Mouse (Mus musculus): Measurements from ENCODE around the gene Ltbp1. TPM values are rescaled to one million over a fixed set of nuclear protein-coding genes. Genes with fewer than 3 reads are reported as not detected.

Ltbp1 gene
- polyA plus RNA-seq, 3 experiments from 2014 or later, result not detected

DNA sequence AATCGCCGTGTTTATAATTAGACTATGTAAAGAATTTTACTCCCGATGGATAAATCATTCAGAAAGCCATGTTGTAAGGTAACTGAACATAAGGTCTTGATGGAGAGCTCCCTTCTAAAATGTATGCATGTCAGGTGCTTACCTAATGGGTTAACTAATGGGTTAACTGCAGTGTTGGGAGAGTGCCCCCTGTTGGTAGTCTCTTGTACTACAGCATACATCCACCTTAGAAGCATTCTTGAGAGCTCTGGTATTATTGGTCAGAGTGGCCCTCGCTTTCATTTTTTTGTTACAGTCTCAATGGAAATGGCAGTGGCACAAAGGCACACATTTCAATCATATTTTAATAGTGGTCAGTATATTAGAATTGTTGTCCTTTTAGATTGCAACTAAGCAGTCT is 364.8 kb downstream of the Ltbp1 start:
- no peak for ATAC-seq

DNA sequence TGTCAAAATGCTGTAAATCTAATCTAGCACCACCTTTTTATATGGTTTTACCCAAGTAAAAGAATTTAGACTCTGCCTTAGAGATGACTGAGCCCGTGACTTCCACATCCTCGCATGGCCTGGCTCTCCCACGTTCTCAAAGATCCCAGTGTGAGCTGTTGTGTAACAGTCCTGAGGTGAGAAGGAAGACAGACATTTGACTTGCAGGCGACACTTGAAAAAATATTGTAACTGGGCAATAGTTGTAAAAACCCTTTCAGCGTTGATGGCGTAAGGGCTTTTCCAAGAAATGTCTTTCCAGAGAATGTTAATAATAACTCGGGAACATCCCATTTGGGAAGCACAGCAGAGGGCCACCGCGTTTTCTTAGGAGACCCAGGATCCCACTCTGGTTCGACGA is 366.3 kb downstream of the Ltbp1 start:
- no peak for ATAC-seq

DNA sequence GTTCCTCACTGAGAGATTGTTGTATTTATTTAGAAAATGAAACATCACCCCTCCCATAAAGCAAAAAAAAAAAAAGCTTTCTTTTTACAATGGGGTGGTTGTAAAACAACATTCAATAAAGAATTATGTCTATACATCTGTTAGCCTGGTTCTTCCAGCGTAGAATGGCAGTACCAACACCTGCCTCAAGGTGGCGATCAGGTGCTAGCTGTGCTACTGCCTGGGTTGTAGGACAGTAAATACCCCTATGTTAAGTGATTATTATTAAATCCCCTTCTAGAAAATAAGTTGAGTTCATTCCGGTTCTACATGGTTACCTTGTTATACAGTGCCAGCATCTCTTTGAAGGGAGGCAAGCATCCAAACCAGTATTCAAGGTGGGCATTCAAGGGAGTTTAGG is 367.0 kb downstream of the Ltbp1 start:
- no peak for ATAC-seq

DNA sequence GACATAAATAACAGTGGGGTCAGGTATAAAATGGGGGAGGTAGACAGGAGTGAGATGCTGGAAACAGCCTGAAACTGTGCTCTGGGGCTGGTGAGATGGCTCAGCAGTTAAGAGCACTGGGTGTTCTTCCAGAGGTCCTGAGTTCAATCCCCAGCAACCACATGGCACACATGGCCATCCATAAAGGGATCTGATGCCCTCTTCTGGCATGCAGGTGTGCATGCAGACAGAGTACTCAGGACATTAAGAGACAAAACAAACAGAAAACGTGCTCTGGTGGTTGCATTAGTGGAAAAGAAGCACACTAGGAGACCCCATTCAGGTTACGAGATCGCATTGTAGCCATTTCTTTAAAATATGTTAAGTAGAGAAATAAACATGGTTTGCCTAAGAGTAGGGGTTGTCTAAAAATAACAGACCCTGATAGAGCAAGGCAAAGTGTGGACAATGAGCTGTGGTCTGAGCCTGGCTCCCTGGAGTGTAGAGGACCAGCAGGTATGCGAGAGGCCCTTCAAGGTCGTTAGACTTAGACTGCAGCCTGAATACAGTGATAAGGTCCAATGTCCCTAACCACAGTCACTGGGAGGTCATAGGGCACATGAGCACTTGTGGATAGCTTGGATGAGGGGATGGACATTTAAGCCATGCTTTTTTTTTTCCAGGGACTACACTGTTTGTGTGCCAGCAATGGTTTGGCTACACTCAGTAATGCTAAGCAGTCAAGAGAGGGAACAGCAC is 369.1 kb downstream of the Ltbp1 start:
- no peak for ATAC-seq

DNA sequence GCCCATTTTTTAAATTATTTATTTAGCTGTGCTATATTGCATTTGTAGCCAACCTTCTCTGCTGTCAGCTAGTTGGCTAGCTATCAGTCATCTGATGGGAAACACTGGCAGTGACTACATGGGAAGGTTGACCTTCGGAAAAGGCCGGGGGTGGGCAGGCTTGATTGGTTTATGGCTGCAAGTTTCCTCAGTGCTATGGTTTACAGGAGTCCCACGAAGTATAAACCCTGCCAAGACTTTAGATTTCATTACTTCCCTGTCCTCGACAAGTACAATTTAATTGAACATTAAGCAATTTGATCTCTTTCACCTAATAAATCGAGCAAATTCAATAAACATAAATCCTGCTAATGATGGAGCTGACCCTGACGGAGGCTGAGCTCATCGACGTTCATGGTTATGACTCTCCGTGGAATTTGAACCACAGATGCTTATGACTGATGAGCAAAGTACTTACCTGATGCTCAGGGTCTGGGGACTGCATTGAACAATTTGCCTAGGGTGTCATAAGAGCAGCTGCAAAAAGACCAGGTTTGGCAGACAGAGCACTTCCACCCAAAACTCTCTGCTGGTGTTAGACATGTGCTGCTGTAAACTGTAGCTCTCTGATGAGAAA is 373.0 kb downstream of the Ltbp1 start:
- no peak for ATAC-seq

DNA sequence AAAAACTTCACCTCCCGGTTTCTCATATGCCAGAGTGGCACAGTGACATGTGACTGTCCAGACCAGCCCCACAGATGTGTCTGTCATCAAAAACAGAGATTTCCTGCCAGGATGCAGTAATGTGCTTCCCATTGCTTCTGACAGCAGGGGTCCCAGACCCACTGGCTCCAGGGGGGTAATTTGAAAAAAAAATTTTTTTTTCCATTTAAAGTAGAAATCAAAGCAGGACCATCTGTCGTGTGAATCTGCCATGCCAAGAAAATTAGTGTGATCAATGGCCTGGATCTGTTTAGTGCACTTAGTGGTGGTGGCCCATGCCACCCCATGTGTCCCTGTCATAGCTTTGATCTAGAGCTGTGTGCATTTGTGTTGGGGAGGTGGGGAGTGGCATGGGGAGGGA is 374.8 kb downstream of the Ltbp1 start:
- no peak for ATAC-seq

DNA sequence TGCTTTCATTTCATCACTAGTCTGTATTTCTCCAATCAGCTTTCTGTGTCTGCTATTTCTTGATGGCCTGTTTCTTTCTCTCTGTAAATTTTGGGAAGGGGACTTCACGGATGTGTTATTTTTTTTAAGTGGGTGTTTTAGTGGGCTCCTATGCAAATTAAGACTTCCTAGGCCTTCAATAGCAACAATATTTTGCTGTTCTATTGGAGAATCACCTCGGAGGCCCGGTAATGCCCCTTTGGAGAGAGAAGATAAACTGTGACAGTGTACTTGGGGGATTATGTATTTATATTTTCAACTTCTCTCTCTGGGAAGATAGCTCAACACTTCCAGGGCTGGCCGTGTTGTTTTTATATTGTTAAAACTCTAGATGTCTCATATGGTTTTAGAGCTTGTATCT is 383.0 kb downstream of the Ltbp1 start:
- no peak for ATAC-seq

DNA sequence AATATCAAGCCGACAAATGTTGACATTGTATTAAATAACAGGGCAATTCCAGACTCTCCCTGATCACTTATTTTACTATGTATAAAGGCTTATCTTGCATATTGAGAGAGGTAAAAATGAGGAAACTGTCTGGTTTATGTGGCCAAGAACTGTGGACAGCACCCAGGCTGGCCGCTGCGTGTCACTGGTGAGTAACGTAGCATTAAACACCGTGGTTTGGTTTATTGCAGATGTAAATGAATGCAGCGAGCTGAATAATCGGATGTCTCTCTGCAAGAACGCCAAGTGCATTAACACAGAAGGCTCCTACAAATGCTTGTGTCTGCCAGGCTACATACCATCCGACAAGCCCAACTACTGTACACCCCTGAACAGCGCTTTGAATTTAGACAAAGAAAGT is 384.8 kb downstream of the Ltbp1 start:
- ATAC-seq, result no peak

DNA sequence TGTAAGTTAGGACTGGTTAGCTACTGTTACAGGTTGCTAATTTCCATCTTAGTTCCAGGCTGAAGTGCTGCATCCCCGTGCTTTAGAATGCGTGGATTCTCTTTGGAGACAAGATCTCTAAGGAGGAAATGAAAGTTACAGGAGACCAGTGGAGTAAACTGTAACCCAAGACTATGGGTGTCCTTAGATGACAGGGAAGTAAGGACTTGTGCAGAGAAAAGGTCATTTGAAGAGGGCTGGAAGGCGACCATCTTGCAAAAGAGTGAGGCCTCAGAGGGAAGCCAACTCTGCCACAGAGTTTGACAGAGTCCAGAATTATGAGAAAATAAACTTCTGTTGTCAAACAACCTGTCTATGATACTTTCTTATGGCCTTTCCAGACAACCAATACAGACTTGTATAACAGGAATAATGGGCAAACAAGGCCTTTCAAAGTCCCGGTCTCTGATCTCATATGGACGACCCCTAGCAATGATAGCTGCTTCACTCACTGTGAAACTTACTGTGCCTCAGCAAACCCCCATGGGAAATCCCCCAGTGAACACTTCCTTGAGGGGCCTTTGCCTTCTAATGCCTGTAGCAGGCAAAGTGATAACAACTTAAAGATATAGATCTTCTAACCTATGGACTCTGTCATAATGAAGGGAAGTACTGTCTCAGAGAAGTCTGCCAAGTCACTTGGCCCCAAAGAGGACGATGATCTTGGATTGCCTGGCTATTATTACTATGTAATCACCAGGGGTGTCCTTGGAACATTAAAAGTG is 386.2 kb downstream of the Ltbp1 start:
- ATAC-seq, result no peak

DNA sequence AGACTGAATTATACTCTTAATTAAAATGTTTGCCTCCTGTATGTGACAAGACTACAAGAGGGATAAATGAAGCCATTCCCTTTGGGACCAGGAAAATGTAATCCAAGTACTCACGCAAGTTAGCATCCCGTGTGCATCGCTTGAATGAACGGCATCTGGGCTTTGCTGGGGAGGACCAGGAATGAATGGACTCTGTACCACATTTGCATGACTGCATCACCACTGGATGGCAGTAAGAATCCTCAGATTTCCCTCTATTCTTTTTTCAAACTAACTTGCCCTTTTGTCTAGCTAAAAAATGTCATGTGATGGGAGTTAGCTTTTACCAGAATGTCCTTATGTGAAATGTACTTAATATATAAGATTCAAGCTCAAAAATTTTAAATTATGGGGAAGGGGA is 401.0 kb downstream of the Ltbp1 start:
- ATAC-seq, result no peak

DNA sequence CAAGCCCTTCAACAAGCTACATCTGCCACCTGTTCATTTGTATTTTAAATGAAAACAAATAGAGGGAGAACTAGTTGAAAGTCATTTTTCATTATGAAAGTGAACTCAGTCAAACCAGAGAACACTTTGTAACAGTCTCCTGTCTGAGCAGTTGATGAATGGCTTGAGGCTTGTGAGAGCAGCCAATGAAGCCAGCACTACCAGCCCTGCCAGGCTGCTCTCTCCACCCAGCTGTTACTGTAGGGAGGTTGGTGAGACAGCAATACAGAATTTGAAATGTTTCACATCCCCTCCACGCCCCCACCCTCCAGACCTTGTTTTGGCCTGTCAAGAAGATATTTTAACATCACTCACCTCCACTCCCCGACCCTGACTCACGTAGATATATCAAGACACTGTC is 411.5 kb downstream of the Ltbp1 start:
- no peak for ATAC-seq

DNA sequence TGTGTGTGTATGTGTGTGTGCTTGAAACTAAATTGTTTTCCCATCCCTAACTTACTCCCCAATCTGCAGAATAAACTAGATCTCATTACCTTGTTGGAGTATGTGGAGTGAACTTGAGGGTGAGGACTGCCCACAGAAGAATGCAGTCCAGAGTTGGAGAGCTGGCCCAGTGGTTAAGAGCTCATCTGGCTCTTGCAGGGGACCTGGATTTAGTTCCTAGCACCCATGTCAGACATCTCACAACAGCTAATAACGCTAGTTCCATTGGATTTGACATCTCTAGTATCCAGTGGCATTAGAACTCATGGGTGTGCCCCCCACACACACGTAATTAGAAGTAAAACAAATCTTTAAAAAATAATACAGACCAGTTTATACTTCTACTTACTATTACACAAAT is 428.8 kb downstream of the Ltbp1 start:
- no peak for ATAC-seq

DNA sequence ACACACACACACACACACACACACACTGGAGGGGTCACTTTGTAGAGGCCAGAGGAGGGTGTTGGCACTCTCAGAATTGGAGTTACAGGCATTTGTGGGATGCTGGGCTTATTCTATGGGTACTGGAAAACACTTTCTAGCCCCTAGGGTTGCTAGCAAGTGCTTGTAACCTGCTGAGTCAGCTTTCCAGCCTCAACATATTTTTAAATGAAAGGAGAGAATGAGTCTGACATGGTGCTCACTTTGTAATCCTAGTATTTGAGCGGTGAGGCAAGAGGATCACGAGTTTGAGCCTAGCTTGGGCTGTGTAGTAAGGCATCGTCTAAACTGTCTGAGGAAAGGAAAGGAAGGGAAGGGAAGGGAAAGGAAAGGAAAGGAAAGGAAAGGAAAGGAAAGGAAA is 429.5 kb downstream of the Ltbp1 start:
- ATAC-seq, result no peak

DNA sequence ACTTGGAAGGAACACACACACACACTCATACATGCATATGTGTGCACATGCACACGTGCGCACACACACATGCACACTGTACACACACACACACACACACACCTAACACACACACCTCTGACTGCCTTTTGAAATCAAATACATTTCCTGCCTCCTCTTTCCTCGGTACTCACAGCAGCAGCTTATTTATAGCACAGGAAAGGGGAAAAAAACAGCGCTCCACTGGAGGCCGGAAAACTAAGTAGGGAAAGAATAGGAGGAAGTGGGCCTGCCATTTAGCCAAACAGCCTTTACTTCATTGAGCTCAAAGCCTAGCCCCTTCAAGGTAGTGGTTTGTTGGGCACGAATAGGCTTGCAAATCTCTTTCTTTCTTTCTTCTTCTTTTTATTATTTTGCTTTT is 430.2 kb downstream of the Ltbp1 start, which contains the start of gene Rasgrp3:
TSS of gene Rasgrp3 (plus strand) at position 298 of the 400 bp plus-strand sequence.
- ATAC-seq, result no peak

DNA sequence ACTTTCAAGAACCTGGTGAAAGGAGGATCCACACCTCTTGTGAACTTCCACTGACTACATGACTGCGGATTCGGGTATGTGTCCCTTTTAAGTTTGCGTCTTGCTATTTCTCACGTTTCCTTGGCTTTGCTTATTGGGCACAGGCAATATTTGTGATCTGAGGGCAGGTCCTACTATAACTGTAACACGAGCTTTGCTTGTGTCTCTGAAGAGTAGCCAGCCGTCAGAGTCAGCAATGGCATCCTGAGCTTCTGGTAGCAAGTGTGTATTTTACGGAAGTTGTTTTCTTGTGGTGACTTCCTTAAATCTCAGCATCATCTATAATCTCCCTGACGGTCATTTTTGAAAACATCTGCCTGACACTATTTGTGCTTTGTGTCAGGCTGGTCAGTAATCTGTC is 430.7 kb downstream of the Ltbp1 start:
- ATAC-seq, result no peak

DNA sequence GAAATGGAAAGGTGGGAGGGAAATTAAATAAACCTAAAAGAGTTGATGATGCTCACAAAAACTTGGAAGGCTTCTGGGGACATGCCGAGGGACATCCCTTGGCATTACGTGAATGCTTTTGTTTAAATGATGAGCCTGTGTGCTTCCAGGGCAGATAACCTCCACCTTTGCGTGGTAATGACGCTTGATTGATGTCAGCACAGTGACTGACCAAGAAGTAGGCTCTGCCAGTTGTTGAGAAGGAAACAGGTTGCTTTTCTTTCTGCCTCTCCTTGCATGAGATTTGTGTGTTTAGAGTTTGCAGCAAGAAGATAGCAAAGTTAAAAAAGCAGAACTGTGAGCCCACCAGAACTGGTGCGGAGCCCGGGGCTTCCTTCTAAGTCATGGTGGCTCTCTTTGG is 431.5 kb downstream of the Ltbp1 start:
- ATAC-seq, result no peak

DNA sequence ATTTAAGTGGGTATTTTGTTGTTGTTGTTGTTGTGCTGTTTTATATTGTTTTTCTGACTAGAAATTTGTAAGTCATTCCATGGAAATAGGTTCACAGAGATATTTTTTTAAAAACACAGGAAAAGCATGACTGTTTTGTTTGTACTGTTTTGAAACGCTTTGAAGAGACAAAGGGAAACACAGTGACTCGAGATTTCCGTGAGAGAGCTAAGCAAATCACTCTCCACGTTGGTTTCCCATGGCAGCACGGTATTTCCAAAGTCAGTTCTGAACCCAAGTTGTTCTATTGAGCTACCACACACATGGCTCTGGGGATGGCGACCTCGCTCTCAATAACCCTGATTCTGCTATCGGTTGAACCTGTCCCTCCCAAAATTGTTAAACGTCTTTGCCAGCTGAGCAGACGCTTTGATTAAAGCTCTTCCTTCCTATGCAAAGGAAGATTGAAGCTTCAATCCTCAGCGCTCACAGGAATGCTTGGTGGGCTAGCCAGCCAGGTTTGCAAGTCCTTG is 431.9 kb downstream of the Ltbp1 start:
- ATAC-seq, result no peak

DNA sequence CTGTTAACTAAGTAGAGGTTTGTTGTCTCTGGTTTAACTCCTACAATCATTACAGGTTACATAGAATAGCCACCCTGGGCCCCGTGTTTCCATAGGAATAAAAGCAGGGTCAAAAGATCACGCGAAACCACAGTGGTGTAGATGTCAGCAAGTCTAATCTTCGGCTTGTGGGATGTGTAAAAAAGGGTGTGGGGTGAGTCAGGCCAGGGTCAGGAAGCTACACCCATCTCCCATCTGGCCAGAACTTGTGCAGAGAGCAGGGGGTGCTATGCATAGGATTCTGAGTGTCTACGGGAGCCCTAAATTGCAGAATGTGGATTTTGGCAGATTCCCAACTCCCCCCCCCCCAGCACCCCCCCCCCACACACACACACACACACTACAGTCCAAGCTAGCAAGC is 432.8 kb downstream of the Ltbp1 start:
- ATAC-seq, result no peak

DNA sequence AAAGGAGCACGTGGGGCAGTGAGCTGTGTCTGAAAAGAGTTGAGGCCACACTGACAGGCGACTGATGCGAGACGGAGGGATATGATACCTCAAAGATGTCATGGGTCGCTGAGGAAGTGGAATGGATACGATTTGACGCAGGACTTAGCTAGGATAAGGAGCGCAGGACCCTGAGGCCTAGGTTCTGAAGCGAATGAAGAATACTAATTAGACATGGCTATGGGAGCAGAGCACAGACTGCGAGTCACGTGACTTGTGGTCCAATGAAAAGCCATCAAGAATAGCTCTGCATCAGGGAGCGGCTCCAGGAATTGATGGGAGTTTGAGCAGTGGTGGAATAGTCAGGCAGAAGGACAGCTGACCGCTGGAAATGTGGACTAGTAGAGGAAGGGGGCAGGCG is 433.7 kb downstream of the Ltbp1 start:
- ATAC-seq, result no peak

DNA sequence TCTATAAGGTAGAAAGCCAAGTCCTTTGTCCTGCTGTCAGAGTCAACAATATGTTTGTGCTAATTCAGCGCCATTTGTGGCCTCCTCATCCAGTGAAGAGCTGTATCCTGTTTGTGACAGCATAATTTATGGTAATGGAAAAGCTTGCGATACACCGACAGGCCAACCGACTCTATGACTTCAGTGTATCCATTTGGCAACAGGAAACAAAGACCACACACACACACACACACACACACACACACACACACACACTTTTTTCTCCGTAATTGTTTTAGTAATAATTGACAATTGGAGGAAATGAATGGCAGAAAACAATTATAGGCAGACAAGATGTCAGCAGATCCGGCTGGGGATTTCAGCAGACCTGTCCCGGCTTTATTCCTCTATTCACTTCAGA is 435.3 kb downstream of the Ltbp1 start:
- no peak for ATAC-seq

DNA sequence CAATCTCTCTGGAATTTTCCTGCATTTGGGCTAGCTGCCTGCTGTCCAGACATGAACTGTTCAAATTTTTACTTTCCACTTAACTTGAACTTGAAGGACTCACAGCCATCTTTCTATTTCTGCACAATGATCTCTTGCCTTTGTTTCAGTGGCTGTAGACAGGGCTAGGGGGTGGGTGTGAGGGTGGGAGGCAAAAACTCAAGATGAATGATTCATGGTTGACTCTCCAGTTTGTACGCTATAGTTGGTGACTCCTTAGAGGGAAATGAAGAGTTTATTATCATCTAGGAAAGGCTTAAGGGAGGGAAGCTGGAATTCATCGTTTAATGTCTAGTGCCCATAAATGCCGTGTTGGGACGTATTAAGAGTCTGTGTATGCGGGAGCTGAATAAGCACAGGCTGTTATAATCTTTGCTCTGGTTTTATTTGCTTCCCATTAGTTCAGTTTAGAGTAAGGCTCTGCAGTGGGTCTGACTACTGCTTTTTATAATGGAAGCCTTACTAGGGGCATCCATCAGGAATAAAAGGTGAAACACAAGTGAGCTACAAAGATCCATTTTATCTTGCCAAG is 436.0 kb downstream of the Ltbp1 start:
- no peak for ATAC-seq

Data from inflammation-experienced regulatory T-cells, adult 6 months (primary cell).